Mouse (Mus musculus): ENCODE data around the gene Hyal2.

Gene Hyal2

GRCm38 (mm10) chr9:107586974-107587832 is 19.5 kb downstream of the Hyal2 start, which contains the start of gene Ifrd2:
Gene Ifrd2, plus strand, starts transcription at chr9:107587642.
- DNase-seq (ENCODE audit: extremely low read depth, low read depth): peak; percentile 99

GRCm38 (mm10) chr9:107587833-107588639 is 20.3 kb downstream of the Hyal2 start:
- DNase-seq (ENCODE audit: extremely low read depth, low read depth): peak; percentile 87

- DNase-seq (ENCODE audit: extremely low read depth, low read depth): peak; percentile 87
Measured at GRCm38 (mm10) chr9:107590058-107590772, 22.5 kb downstream of the Hyal2 start.

GRCm38 (mm10) chr9:107590773-107591060 is 23.0 kb downstream of the Hyal2 start:
- DNase-seq (ENCODE audit: extremely low read depth, low read depth): no peak

GRCm38 (mm10) chr9:107593101-107593976 is 25.6 kb downstream of the Hyal2 start:
- no peak for DNase-seq (ENCODE audit: extremely low read depth, low read depth)

GRCm38 (mm10) chr9:107594281-107595062 is 26.7 kb downstream of the Hyal2 start:
- DNase-seq (ENCODE audit: extremely low read depth, low read depth): no peak

GRCm38 (mm10) chr9:107596619-107597569 is 29.1 kb downstream of the Hyal2 start:
- DNase-seq (ENCODE audit: extremely low read depth, low read depth): no peak

- DNase-seq (ENCODE audit: extremely low read depth, low read depth): no peak
Measured at GRCm38 (mm10) chr9:107598385-107598784, 30.6 kb downstream of the Hyal2 start.

- DNase-seq (ENCODE audit: extremely low read depth, low read depth): no peak
Measured at GRCm38 (mm10) chr9:107599433-107599832, 31.7 kb downstream of the Hyal2 start.

- DNase-seq (ENCODE audit: extremely low read depth, low read depth): no peak
Measured at GRCm38 (mm10) chr9:107599842-107600241, 32.1 kb downstream of the Hyal2 start.

GRCm38 (mm10) chr9:107600745-107601144 is 33.0 kb downstream of the Hyal2 start:
- no peak for DNase-seq (ENCODE audit: extremely low read depth, low read depth)

GRCm38 (mm10) chr9:107601275-107601674 is 33.5 kb downstream of the Hyal2 start:
- no peak for DNase-seq (ENCODE audit: extremely low read depth, low read depth)

- DNase-seq (ENCODE audit: extremely low read depth, low read depth): peak; percentile 69
Measured at GRCm38 (mm10) chr9:107602068-107602648, 34.4 kb downstream of the Hyal2 start.

GRCm38 (mm10) chr9:107603251-107603650 is 35.5 kb downstream of the Hyal2 start:
- no peak for DNase-seq (ENCODE audit: extremely low read depth, low read depth)

GRCm38 (mm10) chr9:107605041-107605661 is 37.4 kb downstream of the Hyal2 start:
- DNase-seq (ENCODE audit: extremely low read depth, low read depth): no peak

- no peak for DNase-seq (ENCODE audit: extremely low read depth, low read depth)
Measured at GRCm38 (mm10) chr9:107606591-107606990, 38.8 kb downstream of the Hyal2 start.

GRCm38 (mm10) chr9:107607036-107607435 is 39.3 kb downstream of the Hyal2 start:
- DNase-seq (ENCODE audit: extremely low read depth, low read depth): no peak

GRCm38 (mm10) chr9:107607653-107608245 is 40.0 kb downstream of the Hyal2 start:
- no peak for DNase-seq (ENCODE audit: extremely low read depth, low read depth)
